7 mouse cellular contexts compared by ENCODE assay signal in the genomic region with DNA sequence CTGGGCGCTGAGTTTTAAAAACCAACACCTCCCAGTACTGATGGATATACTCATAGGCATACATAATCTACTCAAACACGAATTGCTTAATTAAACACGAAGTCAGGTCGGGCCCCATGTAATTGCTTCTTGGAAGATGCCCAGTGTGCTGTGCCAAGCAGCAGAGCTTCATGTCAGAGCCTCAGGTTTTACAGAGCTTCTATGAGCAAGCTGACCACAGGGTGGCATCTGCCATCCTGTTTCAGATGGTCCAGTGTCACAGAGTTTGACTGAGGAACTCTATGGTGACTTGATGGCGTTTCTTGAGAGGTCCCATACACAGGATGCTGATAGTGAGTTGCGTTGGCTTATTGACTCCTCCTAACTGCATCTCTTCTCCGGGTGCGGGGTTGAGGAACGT. TPM values are rescaled to one million over a fixed set of nuclear protein-coding genes. Genes with fewer than 3 reads are reported as not detected.
DNase-seq lines count a peak whose midpoint lies in the region; ATAC-seq and TF ChIP-seq lines count a peak whose summit lies in the region.

No protein-coding gene starts in this region.

- peaks cover 55% of the 10 kb centered on the region for H3K79me2 ChIP-seq in macrophage (ENCODE audit: inconsistent target)

- POLR2A ChIA-PET in Patski (lab: Charles Lee): interaction anchor here (0.6 to 0.7 kb wide), 2 partner anchors 54 to 716 kb away, joined by 4 to 6 read pairs; no protein-coding TSS in a partner anchor

- H3K9me3 ChIP-seq in kidney, embryonic 15.5 days (replicated peaks): no peaks in the 10 kb centered on the region

- 0 out of 2 replicates have a peak, but pooled peaks have one; percentile 14 for ATAC-seq in kidney, embryonic 15.5 days (replicated peaks; ENCODE audit: low FRiP score)
- peak; percentile 41 for ATAC-seq in Patski

- peaks cover 15% of the 10 kb centered on the region for H3K36me3 ChIP-seq in kidney, embryonic 15.5 days
- no peaks in the 10 kb centered on the region for H3K36me3 ChIP-seq in macrophage (ENCODE audit: inconsistent target)

- 0 out of 2 replicates have a peak overlapping the region, but pooled peaks have one; percentile 13 for H3K4me2 ChIP-seq in kidney, embryonic 15.5 days

- 58% methylated on average over 9 of the region's 9 CpGs for WGBS in kidney, embryonic 15.5 days
- WGBS in macrophage (ENCODE audit: missing documents): 11% methylated on average over 9 of the region's 9 CpGs

- H3K27ac ChIP-seq in kidney, embryonic 15.5 days: no peak overlapping the region
- peak overlapping the region; percentile 96 for H3K27ac ChIP-seq in macrophage

- DNase-seq in kidney, adult 11 months: no peak
- DNase-seq in Patski (ENCODE audit: low read depth, low spot score): no peak
- DNase-seq in cerebellum, postnatal 36 days: peak; percentile 37 to 43
- no peak for DNase-seq in frontal cortex, postnatal 25 days (ENCODE audit: low spot score in 2 of 2)
- DNase-seq in layer of hippocampus, adult 8-10 months (ENCODE audit: low spot score in 2 of 2): no peak

- in situ Hi-C loops in Patski (cut with MboI; ENCODE audit: low pct_unique_long_range_greater_than_20kb): no loop called here

- no peak overlapping the region for H3K9ac ChIP-seq in kidney, embryonic 15.5 days

- CTCF ChIA-PET in Patski (lab: Charles Lee): no interaction called here

- no peak overlapping the region for H3K4me3 ChIP-seq in kidney, embryonic 15.5 days (replicated peaks)
- no peak overlapping the region for H3K4me3 ChIP-seq in macrophage (ENCODE audit: inconsistent target)

- peaks cover 80% of the 10 kb centered on the region for H3K4me1 ChIP-seq in kidney, embryonic 15.5 days

- H3K27me3 ChIP-seq in kidney, embryonic 15.5 days: peaks cover 5% of the 10 kb centered on the region; the same call in 1 of the 2 replicates
- no peaks in the 10 kb centered on the region for H3K27me3 ChIP-seq in Patski

- no peak for TF ChIP-seq CTCF in Patski (IDR thresholded peaks at IDR 0.05)

RNA-seq across cellular contexts. Expression of gene Tgfbi, which starts 6.5 kb away (rescaled TPM):
- polyA plus RNA-seq in kidney, embryonic 15.5 days (2015; fragmentation: Nextera tagmentation; extraction: Ambion mirVana): 121 and 135 TPM in 2 replicates
- polyA plus RNA-seq in Patski (2021) (0.04 TPM), macrophage (2018) (9.3 to 47.2 TPM (median 39.5 TPM) in 3 replicates)
- 10 to 100 TPM in 22 of 26 experiments, 1 to 10 TPM in 4; 5.1 to 68.8 (median 24.5) TPM for total RNA-seq in macrophage (2018; cell fraction: chromatin; rRNA removed)
- total RNA-seq in macrophage (2018; cell fraction: cytosol; rRNA removed): 10 to 100 TPM in 23 of 26 experiments, 1 to 10 TPM in 3; 8.6 to 81.9 (median 35.9) TPM
- total RNA-seq in macrophage (2018; cell fraction: nucleus; rRNA removed): 100 to 1,000 TPM in 3 of 26 experiments, 10 to 100 TPM in 23; 12.2 to 255 (median 66.8) TPM
- total RNA-seq in layer of hippocampus, adult 8-10 months (2022): 1 to 10 TPM; 4.6 to 5.2 (median 4.8) TPM

Comparison
In these comparisons a context has a peak if more than half of its experiments do, and no peak if none do; other contexts are left out.
1. DNase-seq: peak in cerebellum, postnatal 36 days (2 of 2); none in kidney, adult 11 months (single experiment), Patski (single experiment), frontal cortex, postnatal 25 days (0 of 2) and layer of hippocampus, adult 8-10 months (0 of 2).